Mouse (Mus musculus) left cerebral cortex, adult 18-20 months (tissue): ENCODE results near the gene Rorc. TPM values are rescaled to one million over a fixed set of nuclear protein-coding genes. Genes with fewer than 3 reads are reported as not detected.

Experiments
- DNase-seq, 2 experiments: peaks; one replicate each; pipeline ENCODE4 v3.0.0; 2021 to 2022; ENCODE audit warnings: low spot score in 2 of 2, mixed read lengths in 1 of 2
- long read RNA-seq, 2 experiments: library from polyadenylated mRNA; stranded (forward); transcript quantifications; one replicate each; pipeline ENCODE4 v2.0.0; 2021
- total RNA-seq, 2 experiments: library from RNA; stranded (reverse); gene quantifications; 2 replicates each; pipeline ENCODE4 v1.2.3; 2021

The Rorc gene
- 1 to 10 TPM; 1.7 to 1.9 TPM for total RNA-seq
- long read RNA-seq, experiment 1, partial matches to known transcripts = 1 of 2 reads
- long read RNA-seq, experiment 1, other reads (novel, unspliced or antisense) = 0 of 2 reads
- long read RNA-seq, experiment 2, partial matches to known transcripts = 0 of 3 reads
- long read RNA-seq, experiment 2, other reads (novel, unspliced or antisense) = 0 of 3 reads

DNA sequence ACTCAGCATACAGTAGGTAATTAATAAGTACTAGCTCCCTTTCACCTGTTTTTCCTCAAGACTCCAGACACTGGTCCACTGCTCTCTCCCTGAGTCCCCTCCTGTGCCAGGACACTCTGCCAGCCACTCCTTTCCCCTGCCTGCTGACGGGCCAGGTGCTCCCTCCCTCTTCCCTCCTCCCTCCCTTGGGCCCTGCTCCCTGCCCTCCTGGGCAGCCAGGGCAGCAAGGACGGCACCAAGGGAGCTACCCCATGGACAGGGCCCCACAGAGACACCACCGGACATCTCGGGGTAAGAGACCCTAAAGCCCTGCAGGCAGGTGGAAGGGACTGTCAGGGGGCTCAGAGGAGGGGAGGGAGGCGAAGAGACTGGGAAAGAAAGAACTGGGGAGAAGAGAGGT, at the start of gene Rorc:
Rorc (plus strand) TSS at position 154 of the 400 bp plus-strand sequence.
- DNase-seq = no peak

DNA sequence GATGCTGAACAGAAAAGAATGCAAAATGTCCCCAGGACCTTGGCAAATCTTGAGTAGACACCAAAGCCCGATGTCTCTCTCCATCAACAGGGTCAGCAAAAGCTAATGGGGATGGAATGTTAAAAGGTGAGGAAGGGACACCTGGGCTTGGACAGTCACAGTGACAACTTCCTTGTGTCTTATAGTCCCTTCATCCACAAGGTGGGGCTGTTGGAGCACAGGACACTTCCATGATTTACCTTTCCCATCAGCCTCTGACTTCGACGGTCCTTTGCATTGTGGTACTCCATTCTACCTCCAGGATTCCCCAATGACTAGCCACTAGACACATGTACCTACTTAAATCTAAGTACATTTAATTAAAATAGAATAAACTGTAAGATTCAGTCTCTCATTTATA, 43.9 kb upstream of the Rorc start:
- no peak for DNase-seq

DNA sequence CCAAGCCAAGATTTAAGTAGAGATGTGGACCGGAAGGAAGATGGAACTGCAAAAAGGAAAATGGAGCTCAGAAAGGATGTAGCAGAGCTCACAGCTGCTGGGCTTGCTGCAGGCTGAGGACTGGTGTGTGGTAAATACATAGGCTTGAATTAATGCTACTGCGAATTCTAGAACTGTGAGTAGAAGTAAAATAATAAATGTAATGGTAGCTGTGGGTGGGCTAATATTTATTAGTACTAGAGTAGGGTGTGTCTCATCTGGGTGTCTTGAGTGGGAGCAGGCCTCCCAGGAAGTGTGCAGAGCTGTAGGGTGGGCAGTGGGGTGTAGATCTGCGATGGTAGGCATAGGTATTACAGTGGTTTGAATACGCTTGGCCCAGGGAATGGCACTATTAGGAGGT, 38.2 kb upstream of the Rorc start:
- no peak for DNase-seq

DNA sequence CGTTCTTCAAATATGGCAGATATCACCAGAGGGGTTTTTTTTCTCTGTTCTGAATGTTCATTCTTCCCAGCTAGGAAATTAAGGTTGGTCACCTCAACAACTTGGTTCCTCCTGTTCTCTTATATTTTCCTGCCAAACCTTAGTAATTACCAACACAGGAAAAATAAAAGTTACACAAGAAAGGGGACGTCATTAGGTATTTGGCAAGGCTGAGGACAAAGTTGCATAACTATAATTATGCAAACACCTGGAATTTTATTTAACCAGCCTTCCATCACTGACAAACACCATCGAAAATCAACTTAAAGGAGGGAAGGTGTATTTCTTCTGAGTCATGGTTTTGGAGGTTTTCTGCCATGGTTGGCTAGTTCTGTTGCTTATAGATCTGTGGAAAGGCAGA, 34.1 kb upstream of the Rorc start:
- no peak for DNase-seq

DNA sequence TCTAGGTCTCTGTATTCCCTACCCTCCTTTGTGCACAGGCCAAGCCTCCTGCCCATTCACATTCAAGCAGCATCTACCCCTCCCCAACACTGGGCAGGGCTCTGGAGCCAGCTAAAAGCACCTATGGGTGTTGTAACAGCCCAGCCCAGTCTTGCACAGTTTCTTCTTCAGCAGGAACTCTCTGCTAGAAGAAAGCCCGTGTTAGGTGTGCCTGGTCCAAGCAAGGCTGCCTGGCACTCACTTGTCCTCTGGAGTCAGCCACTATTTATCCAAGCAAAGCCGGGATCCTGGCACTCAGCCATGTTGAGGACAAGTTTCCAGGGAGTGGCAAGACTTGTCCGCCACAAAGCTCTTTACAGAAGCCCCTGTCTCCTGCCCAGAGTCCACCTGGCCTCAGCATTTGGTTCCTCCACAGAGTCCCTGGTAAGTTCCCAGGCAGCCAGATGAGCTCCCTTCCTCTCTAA, 30.6 kb upstream of the Rorc start, which contains the start of gene Them5:
Them5 (plus strand) TSS at position 141 of the 464 bp plus-strand sequence.
- DNase-seq = no peak

DNA sequence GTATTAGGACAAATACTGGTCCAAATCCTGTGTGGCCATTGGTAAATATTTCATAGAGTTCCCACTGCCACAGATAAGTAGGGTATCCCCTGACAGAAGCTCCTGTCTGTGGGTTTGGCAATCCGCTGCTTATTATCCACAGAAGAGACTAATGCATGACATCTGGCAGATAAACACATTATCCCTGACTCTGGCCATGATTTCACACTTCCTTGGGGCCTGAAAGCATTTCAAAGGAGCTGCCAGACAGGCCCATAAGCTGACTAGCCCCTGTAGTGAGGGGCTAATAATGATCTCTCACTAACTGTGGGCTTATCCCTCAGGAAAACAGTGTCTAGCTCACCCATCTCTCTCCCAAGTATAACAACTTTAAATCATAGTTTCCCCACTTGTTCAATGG, 30.0 kb upstream of the Rorc start:
- no peak for DNase-seq

DNA sequence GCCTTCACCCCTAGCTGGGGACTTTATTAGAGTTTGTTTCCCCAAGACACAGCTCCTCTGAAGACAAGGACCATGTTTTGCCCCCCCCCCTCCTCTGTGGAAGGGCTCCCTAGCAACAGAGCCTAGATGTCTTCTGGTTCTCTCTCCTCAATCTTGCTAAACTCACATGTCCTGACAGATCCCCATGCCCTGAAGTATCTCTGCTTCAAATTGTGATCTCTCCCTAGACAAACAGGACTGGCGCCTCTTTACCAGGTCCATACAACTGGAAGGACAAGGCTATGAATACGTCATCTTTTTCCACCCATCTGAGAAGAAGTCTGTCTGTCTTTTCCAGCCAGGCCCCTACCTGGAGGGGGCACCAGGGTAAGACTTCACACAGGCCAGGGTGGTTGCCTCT, 28.4 kb upstream of the Rorc start:
- DNase-seq = no peak

DNA sequence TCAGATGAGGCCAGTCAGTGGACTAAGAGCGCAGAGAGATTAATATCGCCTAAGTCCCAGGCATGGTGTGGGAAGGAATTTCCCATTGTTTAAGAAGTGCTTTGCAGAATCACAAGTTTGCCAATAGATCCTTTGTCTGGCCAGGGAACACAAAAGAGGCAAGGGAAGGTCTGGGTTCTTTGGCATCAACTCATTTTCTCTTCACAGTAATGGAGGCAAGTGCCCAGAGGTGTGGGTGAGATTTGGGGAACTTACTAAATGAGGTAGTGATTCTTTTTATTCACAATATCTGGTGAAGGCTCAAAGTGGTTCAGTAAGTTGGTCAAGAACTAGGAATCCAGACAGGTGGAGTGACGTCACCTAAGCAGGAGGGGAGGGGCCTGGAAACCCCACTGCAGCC, 27.7 kb upstream of the Rorc start:
- no peak for DNase-seq

DNA sequence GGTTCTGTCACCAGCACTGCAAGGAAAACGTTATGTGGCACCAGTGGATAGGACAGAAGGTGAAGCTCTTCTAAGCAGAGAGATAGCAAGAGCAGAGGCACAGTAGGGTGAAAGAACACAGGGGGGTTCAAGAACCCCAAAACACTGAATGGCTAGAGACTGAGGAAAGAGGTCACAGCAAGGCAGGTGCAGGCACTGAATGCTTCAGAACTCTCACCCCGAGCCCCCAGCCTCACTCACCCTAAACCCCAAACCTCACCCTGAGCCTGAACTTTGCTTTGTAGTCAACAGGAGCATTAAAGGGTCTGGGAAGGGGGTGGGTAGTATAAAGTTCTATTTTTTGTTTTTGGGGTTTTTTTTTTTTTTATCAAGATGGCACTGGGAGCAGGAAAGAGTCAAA, 24.4 kb upstream of the Rorc start:
- no peak for DNase-seq

DNA sequence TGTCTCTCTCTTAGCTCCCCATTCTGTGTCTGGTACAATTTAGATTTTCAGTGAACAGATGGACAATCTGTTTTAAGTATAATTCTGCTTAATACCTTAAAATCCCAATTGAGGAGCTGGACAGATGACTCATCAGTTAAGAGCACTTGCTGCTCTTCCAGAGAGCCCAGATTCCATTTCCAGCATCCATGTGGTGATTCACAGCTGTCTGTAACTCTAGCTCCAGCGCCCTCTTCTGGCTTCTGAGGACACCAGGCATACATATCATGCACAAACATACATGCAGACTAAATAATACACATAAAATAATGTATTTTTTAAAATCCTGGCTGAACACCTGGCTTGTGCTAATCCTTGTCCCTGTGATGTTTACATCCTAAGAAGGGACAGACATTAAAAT, 11.8 kb upstream of the Rorc start:
- peak; percentile 20 to 27 for DNase-seq

DNA sequence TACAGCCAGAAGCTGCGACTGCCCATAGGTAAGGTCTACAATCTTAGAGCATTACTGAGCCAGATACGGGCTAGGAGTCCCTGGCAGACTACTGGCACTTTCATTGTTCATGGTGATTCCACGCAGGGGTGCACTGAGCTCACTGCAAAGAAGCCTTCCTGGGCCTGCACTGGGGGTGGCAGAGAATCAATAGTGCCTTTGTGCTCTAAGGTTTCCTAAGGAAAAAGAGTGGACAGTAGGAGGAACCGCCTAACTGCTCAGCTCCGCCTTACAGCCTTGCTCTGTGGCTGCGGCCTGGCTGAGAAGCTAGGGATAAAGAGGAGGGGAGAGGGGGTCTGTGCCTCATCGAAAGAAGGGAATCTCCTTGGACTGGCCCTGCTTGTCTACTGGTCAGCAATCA, 10.5 kb upstream of the Rorc start, which contains the start of gene C2cd4d:
C2cd4d (plus strand) TSS at position 301 of the 400 bp plus-strand sequence.
- no peak for DNase-seq

DNA sequence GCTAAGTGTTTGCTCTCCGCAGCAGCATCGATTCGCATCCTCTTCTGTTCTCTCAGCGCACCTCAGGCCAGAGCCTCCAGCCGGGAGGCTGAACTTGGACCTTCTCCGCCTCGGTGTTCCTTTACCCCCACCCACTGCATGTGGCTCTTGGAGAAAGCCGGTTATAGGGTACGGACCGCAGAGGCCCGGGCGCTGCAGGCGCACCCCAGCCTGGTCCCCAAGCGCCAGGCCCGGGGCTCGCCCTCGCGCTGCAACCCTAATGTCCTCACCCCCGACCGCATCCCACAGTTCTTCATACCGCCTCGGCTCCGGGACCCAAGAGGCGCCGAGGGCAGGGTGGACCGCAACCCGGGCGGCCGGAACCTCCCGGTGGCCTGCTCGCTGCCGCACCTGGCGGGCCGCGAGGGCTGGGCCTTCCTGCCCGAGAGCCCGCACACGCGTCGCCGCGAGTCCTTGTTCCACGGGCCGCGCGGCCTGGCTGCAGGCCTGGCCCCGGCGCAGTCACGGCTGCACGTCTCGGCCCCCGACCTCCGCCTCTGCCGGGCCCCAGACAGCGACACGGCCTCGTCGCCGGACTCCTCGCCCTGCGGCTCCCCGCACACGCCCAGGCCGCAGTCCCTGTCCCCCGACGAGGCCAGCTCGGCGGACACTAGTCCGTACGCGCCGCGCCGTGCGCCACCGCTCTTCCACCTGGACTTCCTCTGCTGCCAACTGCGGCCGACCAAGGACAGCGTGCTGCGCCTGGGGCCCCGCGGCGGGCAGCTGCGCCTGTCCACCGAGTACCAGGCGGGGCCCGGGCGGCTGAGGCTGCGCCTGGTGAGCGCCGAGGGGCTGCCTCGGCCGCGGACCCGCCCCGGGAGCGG, 9.1 kb upstream of the Rorc start:
- DNase-seq = peak; percentile 18 to 41

DNA sequence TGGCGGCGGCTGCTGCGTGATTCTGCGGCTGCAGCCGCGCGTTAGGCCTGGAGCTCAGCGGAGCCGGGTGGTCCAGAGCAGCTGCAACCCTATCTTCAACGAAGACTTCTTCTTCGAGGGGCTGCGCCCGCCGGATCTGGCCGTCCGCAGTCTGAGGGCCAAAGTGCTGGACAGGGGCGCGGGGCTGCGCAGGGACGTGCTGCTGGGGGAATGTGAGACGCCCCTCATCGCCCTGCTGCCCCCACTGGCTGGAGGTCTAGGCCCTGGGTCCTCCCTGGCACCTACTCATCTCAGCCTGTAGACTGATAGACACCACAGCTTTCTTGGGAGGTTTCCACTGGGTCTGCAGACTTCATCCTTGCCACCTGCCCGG, 8.5 kb upstream of the Rorc start:
- DNase-seq = no peak

DNA sequence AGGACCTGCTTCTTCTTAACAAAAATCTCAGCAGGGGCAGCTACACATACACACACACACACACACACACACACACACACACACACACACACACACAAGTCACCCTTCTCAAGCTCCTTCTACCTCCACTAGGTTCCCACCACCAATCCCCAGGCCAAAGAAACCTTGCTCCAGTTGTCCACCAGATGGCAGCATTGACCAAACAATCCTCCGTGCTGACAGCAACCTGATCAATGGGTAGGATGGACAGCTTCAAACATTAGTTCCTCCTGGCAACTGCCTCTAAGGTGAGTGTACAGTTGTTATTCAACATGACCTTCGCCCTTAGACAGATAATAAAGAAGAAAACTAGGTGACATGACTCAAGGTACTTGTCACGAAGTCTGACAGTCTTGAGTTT, 5.8 kb upstream of the Rorc start:
- DNase-seq = peak; percentile 78 to 84

DNA sequence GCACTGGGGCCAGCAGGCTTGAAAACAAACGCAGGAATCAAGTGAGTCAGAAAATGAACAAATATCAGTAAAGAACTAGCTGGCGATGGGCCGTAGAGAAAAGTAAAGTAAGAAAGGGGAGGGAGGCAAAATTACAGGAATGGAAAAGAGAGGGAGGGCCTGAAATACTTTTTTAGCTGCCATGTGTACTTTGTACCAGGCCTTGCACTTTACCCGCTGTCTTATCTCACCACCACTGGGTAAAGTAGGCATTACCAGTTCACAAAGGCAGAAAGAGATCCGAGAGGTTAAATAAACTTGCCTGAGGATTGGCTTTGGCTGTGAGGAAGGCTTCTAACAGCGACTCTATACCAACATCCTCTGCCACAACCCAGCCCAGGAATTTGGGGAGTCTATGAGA, 5.1 kb upstream of the Rorc start:
- no peak for DNase-seq

DNA sequence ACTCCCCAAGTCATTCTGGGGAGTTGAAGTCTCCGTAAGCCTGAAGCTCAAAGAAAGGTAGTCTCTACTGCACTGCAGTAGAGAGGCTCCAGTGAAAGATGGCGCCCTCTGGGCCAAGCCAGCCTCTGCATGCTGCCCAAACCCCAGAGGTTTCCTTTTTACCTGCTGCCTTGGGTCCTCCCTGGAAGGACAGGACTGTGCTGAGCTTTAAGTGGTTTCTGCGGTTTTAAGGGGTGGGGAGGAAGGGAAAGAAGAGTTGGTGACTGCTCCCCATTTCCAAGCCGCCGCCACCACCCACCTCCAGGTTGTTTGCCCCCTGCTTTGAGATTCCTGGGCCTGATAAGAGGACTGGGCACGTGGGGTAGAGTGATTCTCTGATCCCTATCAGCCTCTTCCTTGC, 4.0 kb upstream of the Rorc start:
- no peak for DNase-seq

DNA sequence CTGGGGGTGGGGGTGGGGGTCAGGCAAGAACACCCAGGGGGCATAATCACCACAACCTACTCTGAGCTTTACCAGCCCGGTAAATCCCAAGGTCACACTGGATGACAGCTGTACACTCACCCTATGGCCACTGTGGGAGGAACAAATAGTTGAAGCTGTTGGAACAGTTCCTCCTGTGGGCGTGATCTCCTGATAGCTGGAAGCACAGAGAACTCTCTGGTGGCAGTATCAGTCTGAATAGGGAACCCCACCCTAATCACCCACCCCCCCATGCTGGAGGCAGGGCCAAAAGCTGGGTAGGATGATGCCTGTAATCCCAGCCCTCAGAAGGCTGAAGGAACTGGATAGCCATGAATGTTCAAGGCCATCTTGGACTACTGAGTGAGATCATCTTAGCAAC, 2.9 kb upstream of the Rorc start:
- DNase-seq = no peak

DNA sequence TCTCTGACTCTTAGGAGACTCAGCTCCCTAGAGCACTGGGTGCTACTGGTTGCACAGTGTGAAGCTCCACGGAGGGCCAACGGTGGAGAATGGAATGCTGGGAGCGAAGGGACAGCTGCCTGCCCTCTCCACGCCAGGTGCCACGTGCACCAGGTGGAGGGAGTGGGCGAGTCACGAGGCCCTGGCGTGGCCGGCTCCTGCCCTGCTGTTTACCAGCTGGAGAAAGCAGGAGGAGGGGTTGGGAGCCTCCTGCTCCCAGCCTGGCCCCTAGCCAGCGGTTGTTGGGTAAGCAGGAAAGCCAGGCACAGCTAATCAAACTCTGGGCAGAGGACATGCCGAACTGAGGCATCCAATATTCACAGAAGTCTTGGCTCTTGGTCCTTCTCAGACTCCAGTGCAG, 957 bp upstream of the Rorc start:
- DNase-seq = peak; percentile 20 to 35

DNA sequence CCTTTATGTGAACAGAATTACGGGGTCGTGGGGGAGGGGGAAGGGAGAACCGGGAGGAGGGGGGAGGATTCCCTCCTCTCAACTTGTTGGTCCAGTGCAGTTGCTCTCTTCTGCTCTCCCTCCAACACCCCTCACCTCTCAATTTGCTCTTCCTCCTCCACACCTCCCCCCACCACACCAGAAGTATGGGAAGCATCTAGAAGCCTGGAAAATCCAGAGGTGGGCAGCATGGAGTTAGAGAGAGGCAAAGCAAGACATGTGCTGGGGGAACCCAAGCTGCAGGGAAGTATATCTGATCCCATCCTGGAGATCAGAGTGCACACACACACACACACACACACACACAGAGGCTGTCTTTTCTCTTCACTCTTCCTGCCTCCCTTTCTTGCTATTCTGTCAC, 556 bp upstream of the Rorc start:
- DNase-seq = no peak

DNA sequence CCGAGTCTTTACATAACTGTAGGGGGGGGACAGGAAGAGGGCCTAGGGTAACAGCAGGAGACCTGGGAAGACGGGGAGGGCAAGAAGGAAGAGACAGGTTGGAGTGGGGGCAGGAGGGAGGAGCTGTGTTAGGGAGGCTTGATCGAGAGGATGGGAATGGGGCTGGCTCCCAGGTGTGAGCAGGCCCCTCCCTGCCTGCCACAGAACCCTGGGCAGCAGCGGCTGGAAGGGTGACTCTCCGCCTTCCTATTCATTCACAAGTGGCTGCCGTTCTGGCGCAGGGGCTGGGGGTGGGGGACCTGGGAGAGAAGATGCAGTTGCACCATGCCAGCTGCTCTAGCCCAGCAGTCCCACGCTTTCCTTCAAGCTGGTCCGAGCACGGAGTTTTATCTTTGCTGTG, 496 bp downstream of the Rorc start:
- peak in 1 of 2 experiments; percentile 25 for DNase-seq

DNA sequence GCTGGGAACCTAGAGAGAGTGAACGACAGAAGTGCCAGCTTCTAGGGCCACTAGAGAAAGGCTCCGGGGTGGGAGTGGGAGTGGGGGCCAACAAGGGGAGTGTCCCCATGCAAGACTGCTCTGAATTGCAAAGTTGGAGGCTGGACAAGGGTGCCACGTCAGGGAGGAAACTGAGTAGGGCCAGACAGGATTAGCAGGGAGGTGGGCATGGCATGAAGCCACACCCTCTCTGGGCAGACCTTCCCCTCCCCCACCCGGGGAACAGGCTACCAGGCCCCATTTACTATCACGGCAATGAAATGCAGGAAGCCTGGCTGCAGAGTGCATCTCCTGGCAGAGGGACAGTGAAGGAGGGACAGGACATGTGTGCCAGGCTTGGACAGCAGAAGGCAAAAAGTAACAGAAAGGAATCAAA, 1.0 kb downstream of the Rorc start:
- DNase-seq = no peak

DNA sequence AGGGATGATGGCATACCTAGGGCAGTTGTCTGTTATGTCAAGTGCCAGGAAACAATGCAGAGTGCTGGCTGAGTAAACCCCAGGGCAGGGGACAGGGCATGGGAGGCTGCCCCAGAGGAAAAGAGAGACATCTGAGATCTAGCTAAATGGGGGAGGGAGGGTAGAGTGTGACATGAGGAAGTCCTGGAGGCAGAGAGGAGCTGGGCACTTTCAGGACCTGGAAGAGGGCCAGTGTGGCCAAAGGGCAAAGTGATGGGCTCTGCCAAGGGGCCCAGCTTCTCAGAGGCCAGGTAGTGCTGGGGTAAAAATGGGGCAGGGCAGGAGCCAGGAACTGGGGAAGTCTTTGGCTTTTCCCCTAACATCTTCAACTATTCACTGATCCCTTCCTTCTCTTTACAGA, 2.0 kb downstream of the Rorc start:
- DNase-seq = no peak

DNA sequence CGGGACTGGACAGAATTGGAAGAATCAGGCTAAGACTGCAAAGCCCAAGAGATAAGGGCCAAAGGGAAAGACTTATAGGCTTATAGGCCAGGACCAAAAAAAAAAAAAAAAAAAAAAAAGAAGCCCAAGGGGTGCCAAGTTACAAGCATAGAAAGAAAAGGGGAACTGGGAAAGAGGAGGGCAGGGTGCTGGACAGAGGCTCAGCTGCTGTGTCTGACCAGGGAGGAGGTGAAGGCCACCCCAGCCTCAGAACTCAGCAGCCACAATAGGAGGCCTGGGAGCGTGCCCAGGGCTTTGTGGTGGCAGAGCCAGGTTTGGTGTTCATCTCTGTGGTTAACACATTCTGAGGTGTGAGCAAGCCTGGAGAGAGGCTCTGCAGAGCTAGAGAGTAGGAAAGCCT, 2.6 kb downstream of the Rorc start:
- DNase-seq = no peak
